Mouse (Mus musculus) bone marrow macrophage, adult 2 months (primary cell): Measurements from ENCODE around the gene Bmpr2. TPM values are rescaled to one million over a fixed set of nuclear protein-coding genes. Genes with fewer than 3 reads are reported as not detected.

Source experiments
- H3K27ac ChIP-seq: 2 replicates; pipeline ENCODE4 v1.5.1; 2012; ENCODE audit warnings: low read depth, low read length; ENCODE audit not compliant: insufficient read depth
- H3K4me1 ChIP-seq: 2 replicates; pipeline ENCODE4 v1.6.1; 2012; ENCODE audit warnings: low read length; ENCODE audit not compliant: control insufficient read depth, insufficient read depth
- H3K4me3 ChIP-seq: 2 replicates; pipeline ENCODE4 v1.5.1; 2012; ENCODE audit warnings: mild to moderate bottlenecking, low read length, moderate library complexity; ENCODE audit not compliant: insufficient read depth
- CTCF ChIP-seq: IDR thresholded peaks from 2 replicates; pipeline ENCODE4 v1.5.1; 2012; ENCODE audit warnings: low read depth, mild to moderate bottlenecking, low read length, moderate library complexity
- POLR2A ChIP-seq: IDR thresholded peaks from 2 replicates; pipeline ENCODE4 v1.6.1; 2012; ENCODE audit warnings: mild to moderate bottlenecking, low read depth, low read length, borderline replicate concordance
- polyA plus RNA-seq: library from polyadenylated mRNA; stranded (reverse); fragments of >200 nt; gene quantifications from 2 replicates; pipeline ENCODE4 v1.2.4, GENCODE M21; 2012; ENCODE audit not compliant: missing spikeins, insufficient read depth, insufficient read length

The Bmpr2 gene
- polyA plus RNA-seq, 1 experiment: 26.0 TPM

DNA sequence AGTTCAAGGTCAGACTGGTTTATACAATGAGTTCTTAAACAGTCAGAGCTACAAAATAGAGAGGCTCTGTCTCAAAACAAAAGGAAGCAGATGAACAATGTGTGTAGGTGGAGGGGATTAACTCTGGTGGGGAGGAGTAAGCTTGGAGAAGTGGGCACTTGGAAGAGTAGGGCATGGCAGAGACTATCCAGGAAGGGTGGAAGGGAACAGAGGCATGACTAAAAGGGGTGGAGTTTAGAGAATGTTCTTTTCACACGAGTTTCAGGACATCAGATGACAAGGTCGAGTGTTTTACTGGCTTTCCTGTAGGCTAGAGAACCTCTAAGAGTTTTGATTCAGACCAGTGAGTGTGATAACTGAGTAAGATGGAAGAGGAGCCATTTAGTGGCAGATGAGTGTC, 144.5 kb downstream of the Bmpr2 start:
- peaks cover 19% of the 10 kb centered on the region for H3K4me1 ChIP-seq
- no peak overlapping the region for H3K27ac ChIP-seq
- H3K4me3 ChIP-seq: no peak overlapping the region
- TF ChIP-seq POLR2A (no peak), CTCF (no peak)

- no peak overlapping the region for H3K4me3 ChIP-seq
- no peak overlapping the region for H3K27ac ChIP-seq
- H3K4me1 ChIP-seq: peaks cover 25% of the 10 kb centered on the region
- no peak for TF ChIP-seq CTCF
- TF ChIP-seq POLR2A: no peak
These were observed 147.7 kb downstream of the Bmpr2 start for GRCm38 (mm10) chr1:59910941-59911340.

GRCm38 (mm10) chr1:59912413-59913157, 149.4 kb downstream of the Bmpr2 start, which contains the start of gene Fam117b:
Gene Fam117b, plus strand, starts transcription at chr1:59913006.
- no peak for TF ChIP-seq CTCF
- no peak for TF ChIP-seq POLR2A
- peaks cover 22% of the 10 kb centered on the region for H3K4me1 ChIP-seq
- H3K4me3 ChIP-seq: peak within 1 kb of the TSS; percentile 95
- H3K27ac ChIP-seq: peak within 1 kb of the TSS; percentile 84

GRCm38 (mm10) chr1:59913195-59913868, 150.1 kb downstream of the Bmpr2 start:
- Histone ChIP-seq H3K4me3 (peak overlapping the region; percentile 95), H3K4me1 (peaks cover 22% of the 10 kb centered on the region), H3K27ac (peak overlapping the region; percentile 84)
- TF ChIP-seq CTCF (no peak), POLR2A (no peak)

GRCm38 (mm10) chr1:59913869-59914225, 150.6 kb downstream of the Bmpr2 start:
- H3K4me1 ChIP-seq: peaks cover 23% of the 10 kb centered on the region
- H3K4me3 ChIP-seq: peak overlapping the region; percentile 95
- H3K27ac ChIP-seq: peak overlapping the region; percentile 84
- no peak for TF ChIP-seq POLR2A

DNA sequence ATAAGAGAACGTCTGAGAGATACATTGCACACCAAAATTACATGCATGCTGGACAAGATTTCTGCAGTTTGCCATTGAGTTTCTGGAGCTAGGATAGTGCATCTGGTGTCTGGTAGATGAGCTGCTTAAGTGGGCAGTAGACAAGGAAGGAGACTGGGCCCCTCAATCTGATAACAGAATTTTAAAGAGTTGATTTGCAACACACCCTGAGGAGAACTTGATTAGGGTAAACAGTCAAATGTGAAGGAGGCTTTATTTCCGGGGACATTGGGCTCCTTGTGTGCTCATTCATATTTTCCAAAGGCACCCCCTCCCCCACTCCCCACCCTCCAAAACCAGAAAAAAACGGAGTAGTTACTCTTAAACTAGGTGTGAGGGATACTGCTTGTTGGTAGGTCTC, 151.6 kb downstream of the Bmpr2 start:
- H3K27ac ChIP-seq: peak overlapping the region; percentile 84
- H3K4me3 ChIP-seq: peak overlapping the region; percentile 95

DNA sequence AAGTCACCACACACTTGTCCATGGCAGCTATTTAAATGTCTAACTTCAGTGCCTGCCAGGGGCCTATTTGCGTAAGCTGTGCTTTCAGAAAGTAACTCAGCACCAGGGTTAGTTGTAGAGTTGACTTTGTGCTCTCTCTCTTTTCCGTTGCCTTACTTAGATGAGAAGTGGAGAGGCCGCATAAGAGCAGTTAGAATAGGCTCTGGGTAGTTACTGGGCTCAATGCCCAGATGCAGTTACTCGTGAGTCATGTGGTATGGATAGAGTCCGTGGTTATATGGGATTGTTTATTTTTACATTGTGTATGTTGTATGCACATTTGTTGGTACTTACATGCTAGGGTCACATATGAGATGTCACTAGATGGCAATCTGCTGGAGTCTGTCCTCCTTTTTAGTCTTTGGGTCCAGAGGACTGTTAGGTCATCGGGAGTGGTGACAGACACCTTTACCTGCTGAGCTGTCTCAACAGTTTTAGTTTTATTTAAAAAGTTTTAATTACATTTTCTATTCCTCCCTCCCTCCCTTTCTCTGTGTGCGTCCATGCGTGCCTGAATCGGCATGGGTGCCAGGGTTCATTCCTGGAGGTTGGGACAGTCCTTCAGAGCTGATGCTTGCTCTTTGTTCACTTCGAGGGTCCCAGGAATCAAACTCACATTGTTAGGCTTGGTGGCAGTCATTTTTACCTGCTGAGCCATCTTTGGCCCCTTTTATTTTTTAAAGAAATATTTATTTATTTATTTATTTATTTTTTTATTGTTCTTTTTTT, 152.8 kb downstream of the Bmpr2 start:
- Histone ChIP-seq H3K4me1 (peaks cover 27% of the 10 kb centered on the region), H3K4me3 (no peak overlapping the region; the same call in 1 of the 2 replicates), H3K27ac (peak overlapping the region; percentile 45)
- TF ChIP-seq CTCF (no peak), POLR2A (no peak)

More for the DNA sequence above, 151.6 kb downstream of the Bmpr2 start:
- H3K4me1 ChIP-seq: peaks cover 27% of the 10 kb centered on the region
- TF ChIP-seq POLR2A: no peak
- no peak for TF ChIP-seq CTCF

DNA sequence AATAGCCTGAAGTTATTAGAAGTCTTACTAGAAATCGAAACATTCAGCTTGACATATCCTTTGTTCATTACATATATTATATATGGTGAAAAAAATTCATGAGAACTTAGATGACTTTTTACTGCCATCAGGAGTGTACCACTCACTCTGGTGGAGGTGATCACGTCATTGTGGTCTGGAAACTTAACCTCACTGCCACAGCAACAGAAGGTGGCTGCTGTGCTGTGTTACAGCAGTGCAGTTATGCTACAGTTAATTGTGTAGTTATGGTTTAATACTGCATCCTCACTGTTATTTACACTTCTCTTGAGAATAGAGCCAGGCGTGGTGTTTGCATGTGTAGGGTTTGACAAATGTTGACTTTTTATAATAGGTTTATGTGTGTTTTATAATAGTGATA, 154.2 kb downstream of the Bmpr2 start:
- Histone ChIP-seq H3K27ac (no peak overlapping the region), H3K4me1 (peaks cover 32% of the 10 kb centered on the region), H3K4me3 (no peak overlapping the region)
- TF ChIP-seq CTCF (no peak), POLR2A (no peak)

DNA sequence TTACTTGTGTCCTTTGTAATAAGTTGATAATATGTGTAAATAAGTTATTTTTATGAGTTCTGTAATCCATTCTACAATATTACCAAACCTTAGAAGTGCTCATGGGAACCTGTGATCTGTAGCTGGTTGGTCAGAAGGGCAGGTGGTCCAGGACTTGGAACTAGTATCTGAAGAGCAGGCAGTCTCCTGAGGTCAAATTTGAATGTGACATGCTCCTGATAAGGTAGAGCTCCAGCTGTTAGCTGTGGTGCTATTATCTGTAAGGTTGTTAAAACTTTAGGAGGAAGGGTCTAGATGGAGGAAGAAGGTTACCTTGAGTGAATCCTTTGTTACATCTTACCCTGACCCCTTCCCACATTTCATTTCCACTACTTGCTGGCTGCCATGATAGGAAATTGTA, 154.9 kb downstream of the Bmpr2 start:
- TF ChIP-seq POLR2A (no peak), CTCF (no peak)
- H3K4me3 ChIP-seq: no peak overlapping the region
- H3K4me1 ChIP-seq: peaks cover 35% of the 10 kb centered on the region
- H3K27ac ChIP-seq: peak overlapping the region; percentile 35; the same call in 1 of the 2 replicates
